Mouse (Mus musculus): ENCODE data around the gene Calr. TPM values are rescaled to one million over a fixed set of nuclear protein-coding genes. Genes with fewer than 3 reads are reported as not detected.
A peak's percentile ranks its signal among the peaks of the same experiment; 100 is the strongest.

Gene Calr
- polyA plus RNA-seq, 1 experiment from 2014 or later: 944 TPM

- ATAC-seq (ENCODE audit: insufficient number of reproducible peaks, insufficient read depth, low FRiP score, low TSS enrichment): no peak
- H3K4me2 ChIP-seq (replicated peaks): no peak overlapping the region
- peaks cover 13% of the 10 kb centered on the region for H3K36me3 ChIP-seq
- no peak overlapping the region for H3K4me3 ChIP-seq
- no peak overlapping the region for H3K27ac ChIP-seq
- WGBS: 73% methylated on average over 15 of the region's 15 CpGs
- H3K27me3 ChIP-seq: peaks cover 90% of the 10 kb centered on the region
- H3K4me1 ChIP-seq: peaks cover 31% of the 10 kb centered on the region
- no peaks in the 10 kb centered on the region for H3K9me3 ChIP-seq
- H3K9ac ChIP-seq: no peak overlapping the region
Observed at GRCm38 (mm10) chr8:84797256-84797797, 49.4 kb downstream of the Calr start.

DNA sequence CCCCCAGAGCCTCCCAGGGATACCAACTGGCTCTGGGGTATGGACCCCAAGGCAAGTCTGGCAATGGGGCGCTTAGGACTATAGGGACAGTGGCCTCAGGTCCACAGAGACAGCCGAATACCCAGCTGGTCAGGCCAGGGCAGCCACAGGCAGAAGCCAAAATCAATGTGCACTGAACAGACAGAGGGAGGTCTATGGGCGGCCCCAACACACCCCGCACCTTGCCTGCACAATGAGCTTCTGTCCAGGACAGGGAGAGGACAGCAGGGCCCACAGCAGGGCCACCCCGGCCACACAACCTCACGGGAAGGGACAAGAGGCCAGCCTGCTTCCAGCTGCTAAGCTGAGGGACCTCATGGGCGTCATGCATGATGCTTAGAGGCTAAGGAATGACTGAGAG lies 52.2 kb downstream of the Calr start:
- 42% methylated on average over 7 of the region's 7 CpGs for WGBS
- Histone ChIP-seq H3K27ac (no peak overlapping the region), H3K4me1 (peaks cover 27% of the 10 kb centered on the region), H3K4me3 (no peak overlapping the region), H3K4me2 (replicated peaks) (no peak overlapping the region), H3K36me3 (peaks cover 13% of the 10 kb centered on the region), H3K9ac (no peak overlapping the region), H3K9me3 (no peaks in the 10 kb centered on the region), H3K27me3 (peaks cover 94% of the 10 kb centered on the region)
- no peak for ATAC-seq (ENCODE audit: insufficient number of reproducible peaks, insufficient read depth, low FRiP score, low TSS enrichment)

- Histone ChIP-seq H3K27ac (no peak overlapping the region), H3K9me3 (no peaks in the 10 kb centered on the region), H3K4me1 (peaks cover 30% of the 10 kb centered on the region), H3K4me3 (no peak overlapping the region), H3K36me3 (peaks cover 13% of the 10 kb centered on the region), H3K9ac (no peak overlapping the region), H3K4me2 (replicated peaks) (no peak overlapping the region), H3K27me3 (peaks cover 96% of the 10 kb centered on the region)
- 55% methylated on average over 13 of the region's 13 CpGs for WGBS
- ATAC-seq (ENCODE audit: insufficient number of reproducible peaks, insufficient read depth, low FRiP score, low TSS enrichment): 0 out of 2 replicates have a peak, but pooled peaks have one; percentile 18
Observed at GRCm38 (mm10) chr8:84793791-84794485, 52.8 kb downstream of the Calr start.

GRCm38 (mm10) chr8:84793134-84793533 lies 53.6 kb downstream of the Calr start:
- H3K27me3 ChIP-seq: peaks cover 96% of the 10 kb centered on the region
- no peak overlapping the region for H3K4me3 ChIP-seq
- H3K27ac ChIP-seq: no peak overlapping the region
- no peaks in the 10 kb centered on the region for H3K9me3 ChIP-seq
- peaks cover 30% of the 10 kb centered on the region for H3K4me1 ChIP-seq
- WGBS: 77% methylated on average over 9 of the region's 9 CpGs
- peaks cover 13% of the 10 kb centered on the region for H3K36me3 ChIP-seq
- no peak overlapping the region; the same call in 1 of the 2 replicates for H3K9ac ChIP-seq
- ATAC-seq (ENCODE audit: insufficient number of reproducible peaks, insufficient read depth, low FRiP score, low TSS enrichment): no peak
- H3K4me2 ChIP-seq (replicated peaks): no peak overlapping the region

GRCm38 (mm10) chr8:84792429-84792947 lies 54.2 kb downstream of the Calr start:
- H3K4me1 ChIP-seq: peaks cover 25% of the 10 kb centered on the region
- peaks cover 96% of the 10 kb centered on the region for H3K27me3 ChIP-seq
- 74% methylated on average over 12 of the region's 12 CpGs for WGBS
- H3K4me2 ChIP-seq (replicated peaks): no peak overlapping the region
- H3K27ac ChIP-seq: no peak overlapping the region
- H3K36me3 ChIP-seq: peaks cover 13% of the 10 kb centered on the region; the same call in 1 of the 2 replicates
- no peak for ATAC-seq (ENCODE audit: insufficient number of reproducible peaks, insufficient read depth, low FRiP score, low TSS enrichment)
- no peaks in the 10 kb centered on the region for H3K9me3 ChIP-seq
- H3K4me3 ChIP-seq: no peak overlapping the region
- no peak overlapping the region for H3K9ac ChIP-seq

Small RNA genes lying within 50 kb of the gene (microRNA-seq; reads per million reads assigned to microRNA genes)
- 3.6 reads per million, percentile 16 among the genes with 10 or more reads in this experiment for gene Mir7069

Other genes starting within 250 kb of the Calr start
- 94.5 and 97.0 TPM in 2 replicates for gene Ier2, start 184.1 kb downstream of the Calr start, polyA plus RNA-seq (2016; fragmentation: Nextera tagmentation; extraction: Ambion mirVana)
- 71.2 and 73.6 TPM in 2 replicates for gene Trmt1, start 160.6 kb downstream of the Calr start, polyA plus RNA-seq (2016; fragmentation: Nextera tagmentation; extraction: Ambion mirVana)
- 19.4 and 20.8 TPM in 2 replicates for gene Nacc1, start 159.1 kb downstream of the Calr start, polyA plus RNA-seq (2016; fragmentation: Nextera tagmentation; extraction: Ambion mirVana)
- gene Lyl1, start 145.5 kb downstream of the Calr start, polyA plus RNA-seq (2016; fragmentation: Nextera tagmentation; extraction: Ambion mirVana): 4.9 and 5.0 TPM in 2 replicates
- 7.1 and 7.4 TPM in 2 replicates for gene G430095P16Rik, start 123.9 kb downstream of the Calr start, polyA plus RNA-seq (2016; fragmentation: Nextera tagmentation; extraction: Ambion mirVana)
- 18.4 and 21.2 TPM in 2 replicates for gene Nfix, start 46.6 kb downstream of the Calr start, polyA plus RNA-seq (2016; fragmentation: Nextera tagmentation; extraction: Ambion mirVana)
- 5.3 and 5.5 TPM in 2 replicates for gene Dand5, start 24.1 kb downstream of the Calr start, polyA plus RNA-seq (2016; fragmentation: Nextera tagmentation; extraction: Ambion mirVana)
- gene Gadd45gip1, start 15.4 kb downstream of the Calr start, polyA plus RNA-seq (2016; fragmentation: Nextera tagmentation; extraction: Ambion mirVana): 46.7 and 46.8 TPM in 2 replicates
- 96.0 TPM in 2 replicates for gene Rad23a, start 6.3 kb downstream of the Calr start, polyA plus RNA-seq (2016; fragmentation: Nextera tagmentation; extraction: Ambion mirVana)
- 106 and 108 TPM in 2 replicates for gene Farsa, start 10.1 kb upstream of the Calr start, polyA plus RNA-seq (2016; fragmentation: Nextera tagmentation; extraction: Ambion mirVana)
- 84.1 and 91.7 TPM in 2 replicates for gene Syce2, start 25.2 kb upstream of the Calr start, polyA plus RNA-seq (2016; fragmentation: Nextera tagmentation; extraction: Ambion mirVana)
- 44.3 and 45.2 TPM in 2 replicates for gene Gcdh, start 47.0 kb upstream of the Calr start, polyA plus RNA-seq (2016; fragmentation: Nextera tagmentation; extraction: Ambion mirVana)
- gene Klf1, start 55.0 kb upstream of the Calr start, polyA plus RNA-seq (2016; fragmentation: Nextera tagmentation; extraction: Ambion mirVana): 4.7 and 5.4 TPM in 2 replicates
- 14.8 and 15.4 TPM in 2 replicates for gene Dnase2a, start 61.6 kb upstream of the Calr start, polyA plus RNA-seq (2016; fragmentation: Nextera tagmentation; extraction: Ambion mirVana)
- gene Mast1, start 90.4 kb upstream of the Calr start, polyA plus RNA-seq (2016; fragmentation: Nextera tagmentation; extraction: Ambion mirVana): 5.3 and 5.7 TPM in 2 replicates
- 0.50 and 0.52 TPM in 2 replicates for gene Rtbdn, start 100.1 kb upstream of the Calr start, polyA plus RNA-seq (2016; fragmentation: Nextera tagmentation; extraction: Ambion mirVana)
- not detected in 2 replicates for gene Gm49661, start 122.5 kb upstream of the Calr start, polyA plus RNA-seq (2016; fragmentation: Nextera tagmentation; extraction: Ambion mirVana)
- gene Prdx2, start 122.7 kb upstream of the Calr start, polyA plus RNA-seq (2016; fragmentation: Nextera tagmentation; extraction: Ambion mirVana): 1,038 and 1,130 TPM in 2 replicates
- gene Rnaseh2a, start 122.8 kb upstream of the Calr start, polyA plus RNA-seq (2016; fragmentation: Nextera tagmentation; extraction: Ambion mirVana): 104 and 115 TPM in 2 replicates
- 8.0 and 9.0 TPM in 2 replicates for gene Junb, start 131.8 kb upstream of the Calr start, polyA plus RNA-seq (2016; fragmentation: Nextera tagmentation; extraction: Ambion mirVana)
- gene Hook2, start 143.7 kb upstream of the Calr start, polyA plus RNA-seq (2016; fragmentation: Nextera tagmentation; extraction: Ambion mirVana): 20.6 TPM in 2 replicates
- 0.08 TPM in 1 of 2 replicates, not detected in the other for gene Best2, start 167.6 kb upstream of the Calr start, polyA plus RNA-seq (2016; fragmentation: Nextera tagmentation; extraction: Ambion mirVana)
- gene Asna1, start 178.3 kb upstream of the Calr start, polyA plus RNA-seq (2016; fragmentation: Nextera tagmentation; extraction: Ambion mirVana): 125 and 132 TPM in 2 replicates
- 160 and 176 TPM in 2 replicates for gene Trir, start 179.9 kb upstream of the Calr start, polyA plus RNA-seq (2016; fragmentation: Nextera tagmentation; extraction: Ambion mirVana)
- gene Tnpo2, start 190.0 kb upstream of the Calr start, polyA plus RNA-seq (2016; fragmentation: Nextera tagmentation; extraction: Ambion mirVana): 31.7 and 33.3 TPM in 2 replicates
- 32.8 and 35.8 TPM in 2 replicates for gene Fbxw9, start 213.1 kb upstream of the Calr start, polyA plus RNA-seq (2016; fragmentation: Nextera tagmentation; extraction: Ambion mirVana)
- gene Gm5741, start 221.0 kb upstream of the Calr start, polyA plus RNA-seq (2016; fragmentation: Nextera tagmentation; extraction: Ambion mirVana): 0.90 TPM in 1 of 2 replicates, not detected in the other
- gene Dhps, start 224.8 kb upstream of the Calr start, polyA plus RNA-seq (2016; fragmentation: Nextera tagmentation; extraction: Ambion mirVana): 66.8 and 67.9 TPM in 2 replicates
- 118 and 128 TPM in 2 replicates for gene Wdr83os, start 233.8 kb upstream of the Calr start, polyA plus RNA-seq (2016; fragmentation: Nextera tagmentation; extraction: Ambion mirVana)
- gene Wdr83, start 234.4 kb upstream of the Calr start, polyA plus RNA-seq (2016; fragmentation: Nextera tagmentation; extraction: Ambion mirVana): 48.9 and 49.1 TPM in 2 replicates
- gene Man2b1, start 236.3 kb upstream of the Calr start, polyA plus RNA-seq (2016; fragmentation: Nextera tagmentation; extraction: Ambion mirVana): 25.9 and 27.6 TPM in 2 replicates

Measured in embryonic facial prominence, embryonic 12.5 days (tissue).